Mouse (Mus musculus) testis, adult 2 months (tissue): ENCODE results near the gene Wdsub1.

Experiments used
- CTCF ChIP-seq: fragments of 200-500 bp; IDR thresholded peaks from 2 replicates; pipeline ENCODE4 v1.5.1; 2012; ENCODE audit warnings: low read depth, mild to moderate bottlenecking, inconsistent platforms, low read length, moderate library complexity; ENCODE audit not compliant: control insufficient read depth, insufficient read depth, insufficient replicate concordance
- POLR2A ChIP-seq: fragments of 200-500 bp; IDR thresholded peaks from 2 replicates; pipeline ENCODE4 v1.6.1; 2012; ENCODE audit warnings: low read depth, mild to moderate bottlenecking, inconsistent platforms, low read length, moderate library complexity; ENCODE audit not compliant: control insufficient read depth

GRCm38 (mm10) chr2:59840191-59840590 is 42.2 kb downstream of the Wdsub1 start:
- TF ChIP-seq CTCF (no peak), POLR2A (no peak)
